Mouse (Mus musculus): Measurements from ENCODE around the gene Magi2.

Magi2 gene

DNA sequence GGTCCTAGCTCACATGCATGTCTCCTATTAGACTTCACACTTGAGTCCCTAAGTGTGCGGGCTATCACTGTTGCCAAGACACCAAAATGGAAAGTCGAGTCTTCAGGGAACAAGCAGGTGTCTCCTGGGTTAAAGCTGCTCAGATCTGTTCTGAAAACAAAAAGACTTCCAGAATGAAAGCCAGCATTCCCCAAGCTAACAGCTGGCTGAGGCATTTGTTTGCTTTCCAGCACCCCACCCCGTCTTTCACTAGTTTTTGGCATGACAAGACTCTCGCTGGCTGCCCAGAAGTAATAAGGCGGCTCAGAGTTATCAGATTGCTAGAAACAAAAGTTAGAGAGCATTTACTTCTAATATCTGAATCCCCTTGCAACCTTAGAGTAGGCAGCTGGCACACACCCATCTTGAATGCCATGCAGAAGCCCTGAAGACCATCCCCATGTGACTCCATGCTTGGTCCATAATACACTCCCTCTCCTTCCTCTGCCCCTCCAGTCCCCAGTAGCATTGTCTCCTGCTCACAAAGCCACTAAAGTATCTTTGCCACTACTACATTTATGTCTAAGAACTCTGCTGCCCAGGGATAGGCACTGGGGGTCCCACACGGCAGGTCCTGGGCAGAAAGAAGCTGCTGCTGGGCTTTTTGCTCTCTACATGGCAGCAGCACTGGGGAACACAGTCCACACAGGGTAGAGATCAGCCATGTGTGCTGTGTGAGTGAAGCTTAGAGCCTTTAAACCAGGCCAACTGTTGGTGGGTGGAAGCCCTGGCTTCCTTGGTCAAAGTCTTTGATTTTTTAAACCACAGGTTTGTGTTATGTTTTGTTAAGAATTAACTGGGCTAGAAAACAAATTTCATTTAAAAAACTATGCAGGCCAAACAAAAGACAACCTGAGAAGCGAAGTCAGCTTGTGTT, 1394.0 kb downstream of the Magi2 start:
- DNase-seq, result peak; percentile 13

DNA sequence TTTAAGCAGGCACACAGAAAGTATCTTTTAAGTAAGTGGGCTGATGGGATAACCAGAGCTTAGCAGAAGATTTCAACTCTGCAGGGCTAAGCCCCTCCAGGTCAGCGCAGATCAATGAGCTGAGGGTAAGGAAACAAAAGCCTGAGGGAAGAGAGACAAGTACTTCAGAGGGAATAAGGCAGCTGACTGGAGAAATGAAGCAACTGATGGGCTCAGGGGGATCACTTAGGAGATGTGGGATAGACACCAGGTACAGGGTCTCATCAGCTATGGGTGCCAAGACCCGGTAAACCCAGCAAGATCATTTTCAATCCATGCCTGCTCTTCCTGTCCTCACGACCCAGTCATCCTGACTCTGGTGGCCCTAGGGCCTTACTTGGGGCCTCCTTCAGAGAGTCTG, 1395.6 kb downstream of the Magi2 start:
- DNase-seq, result no peak

- no peak for DNase-seq
These were observed 1396.2 kb downstream of the Magi2 start for GRCm38 (mm10) chr5:20622837-20623573.

GRCm38 (mm10) chr5:20625117-20625516, 1398.3 kb downstream of the Magi2 start:
- DNase-seq, result no peak

DNA sequence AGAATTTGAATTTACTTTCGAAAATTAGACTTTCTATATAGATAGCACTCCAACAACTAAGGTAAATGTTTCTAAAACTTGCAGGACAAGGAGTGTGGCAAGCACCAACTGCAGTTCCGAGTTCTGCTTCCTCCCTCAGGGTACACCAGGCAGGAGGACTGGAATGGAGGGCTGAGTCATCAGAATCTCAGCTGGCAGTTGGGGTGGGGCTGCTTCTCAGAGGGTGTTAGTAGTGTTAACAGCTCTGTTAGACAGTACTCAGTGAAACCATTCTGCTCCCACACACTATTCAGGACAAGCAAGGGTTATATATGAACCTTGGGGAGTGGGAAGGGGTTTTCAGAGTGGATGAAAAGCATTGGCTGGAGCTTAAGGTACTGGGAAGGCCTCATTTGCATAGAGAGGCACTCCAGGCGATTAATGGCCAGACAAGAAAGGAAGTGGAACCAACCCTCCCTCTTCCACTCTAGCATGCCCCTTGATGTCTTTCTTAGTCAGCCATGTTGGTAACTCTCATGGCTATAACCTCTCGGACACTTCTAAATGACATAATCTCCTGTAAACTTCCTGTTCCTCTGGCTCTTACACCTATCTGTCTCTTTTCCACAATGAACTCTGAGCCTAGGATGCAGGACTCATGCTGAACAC, 1402.2 kb downstream of the Magi2 start:
- no peak for DNase-seq

DNA sequence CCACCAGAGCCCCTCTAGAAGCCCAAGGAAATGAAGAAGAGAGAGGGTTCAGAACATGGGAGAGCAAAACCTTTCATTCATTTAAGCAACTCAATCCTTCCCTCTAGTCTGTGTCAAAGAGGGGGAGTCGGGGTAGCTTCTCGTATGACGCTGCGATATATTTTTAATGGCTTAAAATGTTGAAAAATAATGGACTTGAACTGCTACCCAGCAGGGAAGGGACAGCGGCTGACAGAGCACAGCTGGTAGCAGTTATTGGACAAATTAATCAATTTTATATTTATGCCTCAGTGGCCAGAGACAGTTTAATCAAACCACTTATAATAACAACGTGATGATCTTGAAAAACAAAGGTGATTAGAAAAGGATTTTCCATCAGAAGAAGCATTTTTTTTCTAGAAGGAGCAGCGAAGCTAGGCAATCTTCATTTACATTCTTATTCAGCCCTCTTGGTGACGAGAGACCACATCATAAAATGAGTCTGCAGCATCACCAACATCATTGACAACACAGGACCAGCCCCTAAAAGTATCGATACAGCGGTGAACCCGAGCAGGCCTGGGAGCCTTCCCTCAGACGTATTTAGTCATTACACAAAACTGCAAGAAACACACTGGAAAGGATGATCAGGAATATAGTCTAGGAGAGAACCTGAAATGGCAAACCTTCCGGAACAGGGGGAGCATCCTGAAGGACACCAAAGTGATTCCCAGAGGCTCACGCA, 1407.4 kb downstream of the Magi2 start:
- no peak for DNase-seq

- DNase-seq, result no peak
These were observed 1408.0 kb downstream of the Magi2 start for GRCm38 (mm10) chr5:20634822-20635221.

- no peak for DNase-seq
These were observed 1410.6 kb downstream of the Magi2 start for GRCm38 (mm10) chr5:20637300-20637989.

DNA sequence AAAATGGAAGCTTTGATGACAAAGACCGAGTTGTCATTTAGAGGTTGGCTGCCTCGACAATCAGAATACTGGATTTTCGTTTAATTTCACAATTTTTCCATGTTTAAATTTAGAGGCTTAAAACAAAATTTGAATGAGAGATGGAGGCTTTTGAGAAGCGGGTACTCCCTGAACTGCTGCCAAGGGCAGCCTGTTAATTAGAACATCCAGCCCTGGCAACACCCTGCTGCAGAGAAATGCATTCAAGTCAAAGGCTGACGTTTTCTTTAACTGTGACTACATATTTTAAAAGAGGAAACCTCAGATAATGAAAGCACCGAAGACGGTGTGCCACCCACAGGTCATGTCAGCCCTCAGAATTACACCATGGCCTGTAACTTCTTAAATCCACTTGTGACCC, 1415.4 kb downstream of the Magi2 start:
- DNase-seq, result no peak

- DNase-seq, result no peak
These were observed 1416.9 kb downstream of the Magi2 start for GRCm38 (mm10) chr5:20643741-20644140.

DNA sequence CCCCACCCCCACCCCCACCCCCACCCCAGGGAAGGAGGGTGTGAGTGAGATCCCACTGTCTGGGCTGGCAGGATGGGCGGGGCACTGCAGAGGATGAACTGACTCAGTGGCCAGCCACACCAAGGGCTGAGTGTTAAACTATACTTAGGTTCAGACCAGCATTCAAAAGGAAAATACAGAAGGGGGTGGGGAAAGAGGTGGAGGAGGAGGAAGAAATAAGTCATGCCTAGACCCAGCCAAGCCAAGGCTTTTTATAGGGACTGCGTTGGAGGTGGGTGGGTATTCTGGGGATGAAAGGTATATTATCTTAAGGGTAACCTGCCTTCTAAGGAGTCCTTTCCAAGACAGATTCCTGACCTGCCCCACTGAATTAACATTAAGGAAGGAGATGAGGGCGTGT, 1420.1 kb downstream of the Magi2 start:
- no peak for DNase-seq

DNA sequence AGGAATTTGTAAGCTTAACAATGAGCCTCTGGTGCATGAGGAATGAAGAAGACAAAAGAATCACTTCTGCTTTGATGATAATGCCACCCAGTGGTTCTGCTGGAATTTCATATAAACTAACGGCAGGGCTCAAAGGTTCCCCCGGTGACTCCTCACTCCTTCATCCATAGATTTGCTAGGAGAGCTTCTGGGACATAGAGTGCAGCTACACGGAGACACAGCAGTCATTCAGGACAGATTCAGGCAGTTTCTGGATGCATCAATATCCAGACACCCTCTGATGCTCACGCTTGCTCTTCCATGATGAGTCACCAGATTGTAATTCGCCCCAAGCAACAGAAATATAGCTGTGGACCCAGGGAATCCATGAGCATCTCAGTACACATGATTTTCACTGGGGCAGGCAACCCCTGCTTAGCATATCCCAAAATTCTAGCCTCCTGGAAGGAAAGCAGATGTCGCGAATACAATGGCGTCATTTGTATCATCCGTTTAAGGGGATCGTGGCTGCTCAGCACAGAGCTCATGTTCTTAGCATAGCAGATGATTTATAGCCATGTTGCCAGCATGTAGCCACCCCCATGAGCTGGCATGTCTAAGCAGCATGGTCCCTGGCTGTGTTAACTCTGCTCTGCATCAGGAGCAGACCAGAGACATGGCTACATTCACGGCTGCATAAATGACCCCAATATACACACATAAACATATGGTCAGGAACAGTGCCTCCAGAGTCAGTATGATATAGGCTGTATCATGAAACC, 1426.8 kb downstream of the Magi2 start:
- no peak for DNase-seq

DNA sequence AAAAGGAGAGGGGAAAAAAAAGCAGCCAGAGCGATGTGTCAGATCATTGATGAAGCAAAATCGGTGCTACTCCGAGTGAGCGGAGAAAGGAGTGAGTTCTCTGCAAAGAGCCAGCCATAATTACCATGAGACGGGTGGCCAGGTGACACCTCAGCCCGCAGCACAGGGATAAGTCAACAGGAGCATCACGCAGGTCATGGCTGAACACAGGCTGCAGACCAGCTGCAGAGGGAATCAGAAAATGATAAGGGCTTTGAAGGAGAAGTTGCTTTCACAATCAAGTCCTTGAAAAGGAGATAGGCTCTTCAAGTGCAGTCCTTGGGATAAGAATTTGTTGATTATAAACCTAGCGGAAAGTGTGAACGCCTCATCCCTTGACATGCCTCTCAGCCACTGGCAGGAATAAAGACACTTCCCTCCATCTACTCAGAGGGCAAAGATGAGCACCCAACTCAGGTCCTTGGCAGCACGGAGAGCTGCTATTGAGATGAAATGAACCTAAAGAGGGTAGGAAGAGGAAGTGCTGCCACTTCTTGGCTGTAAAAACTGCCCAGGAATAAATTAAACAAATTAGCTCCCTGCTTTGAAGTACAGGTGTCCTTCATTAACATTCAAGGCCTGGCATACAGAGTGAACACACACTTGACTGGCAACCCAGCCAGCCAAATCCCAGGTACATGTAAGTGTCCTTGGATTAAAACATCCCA, 1428.1 kb downstream of the Magi2 start:
- DNase-seq, result no peak

DNA sequence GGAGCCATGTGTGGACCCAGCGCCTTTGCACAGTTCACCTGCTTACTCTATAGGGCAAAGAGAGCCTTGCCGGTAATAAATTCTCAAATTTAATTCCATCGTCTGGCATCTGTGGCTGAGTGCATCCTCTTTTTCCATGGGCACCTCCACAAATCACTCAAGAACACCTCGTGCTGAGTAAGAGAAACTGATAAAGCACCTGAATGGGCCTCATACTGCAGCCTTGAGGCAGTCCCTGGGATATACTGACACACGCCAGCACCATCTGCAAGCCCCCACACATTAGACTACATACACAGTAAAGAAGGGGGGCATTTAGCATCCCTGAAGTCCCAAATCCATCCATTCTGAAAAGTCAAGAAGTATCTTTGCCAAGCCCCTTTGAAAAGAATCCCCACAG, 1430.2 kb downstream of the Magi2 start:
- no peak for DNase-seq

DNA sequence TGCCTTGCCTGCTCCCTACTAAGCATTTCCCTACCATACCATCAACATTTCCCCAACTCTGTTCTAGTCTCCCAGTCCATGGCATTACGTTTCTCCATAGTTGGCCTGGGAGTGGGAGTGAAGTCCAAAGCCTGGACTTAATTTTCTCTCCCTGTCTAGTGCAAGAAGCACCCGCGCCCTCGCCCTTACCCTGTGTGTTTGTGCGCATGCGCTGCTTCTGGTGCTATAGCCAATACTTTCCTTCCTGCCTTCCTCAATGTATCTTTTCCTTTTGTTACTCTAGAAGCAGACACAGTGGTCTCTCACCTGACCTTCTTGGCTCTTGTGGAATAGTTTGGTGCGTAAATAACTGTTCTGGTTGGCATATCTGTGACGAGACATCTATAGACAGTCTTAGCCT, 1440.8 kb downstream of the Magi2 start:
- no peak for DNase-seq

- DNase-seq, result no peak
These were observed 1442.0 kb downstream of the Magi2 start for GRCm38 (mm10) chr5:20668736-20669355.

GRCm38 (mm10) chr5:20669456-20669855, 1442.6 kb downstream of the Magi2 start:
- no peak for DNase-seq

- no peak for DNase-seq
These were observed 1445.0 kb downstream of the Magi2 start for GRCm38 (mm10) chr5:20671826-20672225.

- DNase-seq, result no peak
These were observed 1447.7 kb downstream of the Magi2 start for GRCm38 (mm10) chr5:20674523-20674922.

GRCm38 (mm10) chr5:20675163-20675665, 1448.4 kb downstream of the Magi2 start:
- DNase-seq, result no peak
